Mouse (Mus musculus): Measurements from ENCODE around the gene Slamf7.

DNA sequence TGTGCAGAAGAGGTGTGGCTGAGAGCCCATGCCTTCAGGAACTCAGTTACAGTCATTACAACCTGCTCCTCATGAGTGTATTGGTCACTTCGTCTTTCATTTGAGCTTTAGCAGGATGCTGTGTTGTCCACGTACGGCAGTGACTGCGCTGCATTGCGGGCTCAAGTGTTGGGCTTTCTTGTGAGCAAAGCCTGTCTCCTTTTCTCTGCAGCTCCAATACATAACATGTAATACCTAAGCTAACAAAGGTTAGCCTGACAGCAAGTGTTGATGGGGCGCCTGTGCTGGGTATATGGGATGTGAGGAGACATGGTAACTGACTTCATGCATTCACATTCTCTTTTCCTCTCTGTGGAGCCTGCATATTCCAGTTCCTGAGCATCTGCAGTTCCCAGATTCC lies 32.7 kb downstream of the Slamf7 start:
- TF ChIP-seq CTCF (IDR thresholded peaks at IDR 0.05; ENCODE audit: low read depth) (no peak), EP300 (IDR thresholded peaks at IDR 0.05; ENCODE audit: low read depth) (no peak)
